Mouse (Mus musculus) CD4-positive naive resting alpha-beta T cell, adult 57 days (primary cell): ENCODE data around the gene Msmb. TPM values are rescaled to one million over a fixed set of nuclear protein-coding genes. Genes with fewer than 3 reads are reported as not detected.

Experiments used
- total RNA-seq: library from RNA; stranded (reverse); gene quantifications from one replicate; pipeline ENCODE4 v1.2.4, GENCODE M21; 2023

Msmb gene
- not detected for total RNA-seq

GRCm38 (mm10) chr14:32141723-32142122, at the start of gene Msmb:
Msmb (plus strand) TSS chr14:32142023.

GRCm38 (mm10) chr14:32159690-32160246, 17.9 kb downstream of the Msmb start, which contains the start of gene Ncoa4:
Ncoa4 (plus strand) TSS chr14:32159865.

GRCm38 (mm10) chr14:32201791-32202451, 60.1 kb downstream of the Msmb start, which contains the start of the genes Timm23 and Parg:
Timm23 (minus strand) TSS chr14:32201898.
Parg (plus strand) TSS chr14:32201949.

Other genes starting within 250 kb of the Msmb start
- 0.59 TPM for gene Galnt15, start 113.0 kb upstream of the Msmb start, total RNA-seq
- 21.3 TPM for gene Oxnad1, start 56.6 kb upstream of the Msmb start, total RNA-seq
- 55.3 TPM for gene Dph3, start 56.3 kb upstream of the Msmb start, total RNA-seq
- gene Ncoa4, start 17.8 kb downstream of the Msmb start, total RNA-seq, result 87.1 TPM
- gene Timm23, start 59.9 kb downstream of the Msmb start, total RNA-seq, result 84.2 TPM
- gene Parg, start 59.9 kb downstream of the Msmb start, total RNA-seq, result 50.0 TPM
- 0.15 TPM for gene Ogdhl, start 180.0 kb downstream of the Msmb start, total RNA-seq
- not detected for gene 1700024G13Rik, start 246.4 kb downstream of the Msmb start, total RNA-seq